Mouse (Mus musculus): ENCODE data around the gene Smim17. TPM values are rescaled to one million over a fixed set of nuclear protein-coding genes. Genes with fewer than 3 reads are reported as not detected.
"Not testable (repeated sequence)": the region's sequence is repeated elsewhere in the genome, so short reads cannot be mapped to it uniquely, and the experiment has no call there.

The Smim17 gene
- total RNA-seq, 2 experiments from 2014 or later = 0.12 to 0.16 TPM

DNA sequence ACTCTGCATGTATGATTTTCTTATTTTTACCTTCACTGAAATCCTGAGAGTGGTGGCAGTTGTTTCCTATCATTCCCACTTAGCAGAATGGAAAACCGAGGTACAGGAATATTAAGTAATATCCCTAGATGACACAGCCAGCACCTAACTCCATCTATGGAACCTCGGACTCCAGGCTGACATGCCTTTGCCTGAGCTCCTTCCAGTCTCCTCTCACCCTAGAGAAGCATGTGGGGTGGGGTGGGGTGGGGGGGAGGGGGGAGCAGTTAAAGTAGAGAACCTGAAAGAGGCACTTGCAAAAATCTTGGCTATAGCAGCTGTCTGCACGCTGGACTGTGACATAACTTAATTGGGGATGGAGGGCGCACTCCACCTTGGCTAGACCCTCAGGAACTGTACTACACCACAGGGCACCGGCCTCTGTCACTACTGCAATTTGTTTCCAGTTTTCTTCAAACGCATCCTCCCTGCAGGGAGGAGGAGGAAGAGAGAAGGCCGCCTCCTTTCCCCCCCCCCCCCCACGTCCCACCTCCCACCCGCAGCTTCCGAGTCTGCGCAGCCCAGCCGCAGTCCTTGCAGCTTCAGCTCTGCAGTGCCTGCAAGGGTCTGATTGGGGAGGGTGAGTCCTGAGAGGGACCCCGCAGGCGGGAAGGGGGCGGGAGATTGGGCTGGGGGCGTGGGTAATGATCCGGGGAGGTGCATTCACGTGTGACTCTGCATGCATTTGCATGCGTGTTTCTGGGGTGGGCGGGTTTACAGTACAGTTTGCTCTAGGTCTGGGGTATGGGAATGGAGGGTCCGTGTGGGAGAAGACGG lies 16.3 kb downstream of the Smim17 start:
- no peak for DNase-seq (ENCODE audit: low spot score)

DNA sequence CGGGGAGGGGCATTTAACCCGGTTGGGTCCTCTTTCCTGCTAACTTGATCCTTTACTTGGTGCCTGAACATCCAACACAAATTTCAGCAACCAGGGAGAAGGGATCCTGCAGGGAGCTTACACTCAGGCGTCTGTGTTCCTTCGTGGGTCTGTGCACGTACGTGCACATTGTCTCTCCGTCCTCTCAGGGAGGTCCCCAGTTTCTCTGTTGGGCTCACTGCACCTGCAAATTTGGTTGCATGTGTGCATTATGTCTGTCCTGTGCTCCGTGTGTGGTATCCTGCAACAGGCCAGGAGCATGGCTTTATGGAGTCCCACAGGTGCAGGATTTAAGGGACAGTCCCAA lies 16.9 kb downstream of the Smim17 start:
- DNase-seq (ENCODE audit: low spot score) = no peak

DNA sequence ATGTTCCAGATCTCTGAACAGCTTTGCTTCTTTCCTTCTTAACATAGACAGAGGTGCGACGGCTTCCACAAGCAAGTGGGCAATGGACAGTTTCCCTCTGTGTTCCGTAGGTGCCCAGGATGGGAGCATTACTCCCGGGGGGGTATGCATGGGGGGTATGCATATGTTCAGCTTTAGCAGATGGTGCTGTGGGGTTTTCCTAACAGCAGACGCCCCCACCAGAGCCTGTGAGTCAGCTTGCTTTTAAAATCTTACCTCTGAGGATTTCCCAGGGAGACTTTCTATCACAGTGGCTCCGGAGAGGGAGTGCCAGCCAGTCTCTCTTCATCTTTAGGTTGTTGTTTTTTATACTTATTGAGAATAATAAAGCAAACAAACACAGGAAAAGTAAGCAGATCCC lies 21.4 kb downstream of the Smim17 start:
- DNase-seq (ENCODE audit: low spot score) = no peak

DNA sequence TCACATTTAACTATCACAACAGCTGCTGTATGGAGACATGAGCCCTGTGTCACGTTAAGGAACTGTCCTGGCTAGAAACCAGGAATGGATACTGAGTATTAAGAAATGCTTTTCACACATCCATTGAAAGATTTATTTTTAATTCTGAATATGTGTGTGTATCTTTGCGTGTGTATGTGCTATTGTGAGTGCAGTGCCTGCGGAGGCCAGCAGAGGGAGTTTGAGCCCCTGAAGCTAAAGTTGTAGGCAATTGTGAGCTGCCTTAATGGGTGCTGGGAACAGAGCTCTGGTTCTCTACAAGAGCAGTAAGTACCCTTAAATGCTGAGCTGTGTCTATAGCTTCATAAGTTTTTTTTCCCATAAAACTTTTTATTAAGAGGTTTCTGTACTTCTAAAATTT lies 30.9 kb downstream of the Smim17 start:
- no peak for DNase-seq (ENCODE audit: low spot score)

DNA sequence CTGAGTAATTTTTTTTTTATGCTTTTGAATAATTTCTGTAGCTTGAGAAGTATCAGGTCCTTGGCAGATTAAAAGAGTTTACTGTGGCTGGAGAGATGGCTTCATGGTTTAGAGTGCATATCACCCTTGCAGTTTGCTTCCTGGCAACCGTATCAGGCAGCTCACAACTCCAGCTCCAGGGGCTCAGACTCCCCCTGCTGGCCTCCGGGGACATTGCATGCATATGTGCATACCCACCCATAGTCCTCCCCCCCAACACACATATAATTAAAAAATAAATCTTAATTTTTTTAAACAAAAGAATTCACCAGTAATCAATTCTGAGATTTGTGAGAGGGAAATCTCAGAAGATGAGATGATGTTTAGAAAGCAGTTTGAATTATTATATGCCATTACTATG lies 31.8 kb downstream of the Smim17 start:
- DNase-seq (ENCODE audit: low spot score) = no peak

DNA sequence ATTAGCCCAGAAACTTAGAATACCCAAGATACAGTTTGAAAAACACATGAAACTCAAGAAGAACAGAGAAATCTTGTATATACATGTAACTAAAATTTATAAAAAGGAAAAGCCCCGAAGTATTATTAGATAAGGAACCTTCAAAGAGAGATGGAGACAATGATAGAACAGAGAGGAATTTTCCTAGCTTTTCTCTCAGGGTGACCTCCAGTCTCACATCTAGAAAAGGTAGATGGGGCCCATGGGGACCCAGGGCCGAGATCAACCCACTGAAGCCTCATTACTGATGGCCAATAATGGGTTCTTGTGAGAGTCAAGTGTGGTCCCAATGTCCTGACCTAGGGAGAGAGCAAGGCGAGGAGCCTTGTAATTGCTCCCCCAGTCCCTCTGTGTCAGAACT lies 39.9 kb downstream of the Smim17 start, which contains the start of gene Olfr1344:
Olfr1344 (plus strand) TSS at position 301 of the 400 bp plus-strand sequence.
- DNase-seq (ENCODE audit: low spot score) = no peak

DNA sequence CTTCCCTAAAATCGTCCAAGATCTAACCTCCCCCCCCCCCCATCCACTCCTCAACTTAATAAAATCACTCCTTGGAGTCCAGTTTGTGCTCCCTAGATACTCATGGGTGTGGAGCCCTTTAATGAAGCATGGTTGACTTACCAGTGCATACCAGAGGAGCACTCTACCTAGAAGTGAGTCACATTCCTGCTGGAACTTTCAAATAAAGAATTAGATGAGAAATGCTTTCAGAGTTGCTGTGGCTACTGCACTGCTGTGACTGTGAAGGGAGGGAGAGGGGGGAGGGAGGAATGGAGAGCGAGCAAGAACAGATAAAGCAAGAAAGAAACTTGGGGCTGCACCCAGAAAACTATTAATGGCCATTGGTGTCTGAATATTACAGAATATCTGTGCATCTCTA lies 42.7 kb downstream of the Smim17 start:
- DNase-seq (ENCODE audit: low spot score) = no peak

DNA sequence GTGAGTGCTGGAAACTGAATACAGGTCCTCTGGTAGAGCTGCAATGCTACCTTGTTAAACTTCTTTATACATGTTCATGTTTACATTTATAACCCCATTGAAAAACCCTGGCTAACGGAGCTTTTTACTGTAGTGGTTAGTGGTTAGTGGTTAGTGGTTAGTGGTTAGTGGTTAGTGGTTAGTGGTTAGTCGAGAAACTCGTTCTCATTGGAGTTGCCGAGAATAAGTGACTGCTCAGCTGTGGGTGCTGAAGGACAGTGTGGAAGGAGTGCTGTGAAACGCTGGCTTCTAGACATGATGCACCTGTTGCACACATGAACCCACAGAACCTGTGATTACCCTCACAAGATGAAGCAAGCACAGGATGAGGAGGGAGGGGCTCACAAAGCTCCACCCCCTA lies 49.3 kb downstream of the Smim17 start:
- no peak for DNase-seq (ENCODE audit: low spot score)

DNA sequence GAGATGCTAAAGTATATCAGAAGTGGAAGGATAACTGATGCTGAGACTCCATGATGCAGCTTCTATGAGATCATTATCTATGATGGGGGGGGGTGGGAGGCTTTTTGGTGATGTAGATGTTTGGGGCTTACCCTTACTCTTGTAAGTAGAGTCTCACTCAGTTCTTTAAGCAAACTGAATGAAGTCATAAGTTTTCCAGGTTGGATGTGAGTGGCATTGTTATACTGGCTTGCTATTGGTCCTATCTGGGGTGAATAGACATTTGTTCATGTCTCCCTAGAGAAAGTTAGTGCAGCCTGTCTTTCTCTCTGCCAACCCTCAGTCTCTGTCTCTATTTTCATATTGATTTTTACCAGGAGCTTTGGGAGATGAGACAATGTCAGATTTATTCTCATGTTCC lies 57.4 kb downstream of the Smim17 start, which contains the start of gene Olfr1336:
Olfr1336 (plus strand) TSS at position 301 of the 400 bp plus-strand sequence.
- DNase-seq (ENCODE audit: low spot score) = no peak

DNA sequence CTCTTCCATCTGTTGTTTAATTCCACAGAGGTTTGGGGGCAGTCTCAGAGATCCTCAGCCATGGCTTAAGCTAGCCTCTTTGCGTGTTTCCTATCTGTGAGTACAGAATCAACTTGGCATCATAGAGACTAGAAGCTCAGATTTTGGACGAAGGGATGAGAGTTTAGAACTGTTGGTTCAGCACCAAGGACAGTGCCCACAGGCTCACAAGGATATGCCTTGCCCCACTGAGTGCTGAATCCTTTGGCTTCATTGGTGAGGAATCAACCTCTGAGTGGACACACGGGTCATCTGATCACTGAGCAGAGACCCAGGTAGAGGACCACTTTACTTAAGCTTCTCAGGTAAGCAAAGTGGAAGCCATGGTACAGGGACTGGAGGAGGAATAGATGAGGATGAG lies 57.9 kb downstream of the Smim17 start:
- DNase-seq (ENCODE audit: low spot score) = no peak

DNA sequence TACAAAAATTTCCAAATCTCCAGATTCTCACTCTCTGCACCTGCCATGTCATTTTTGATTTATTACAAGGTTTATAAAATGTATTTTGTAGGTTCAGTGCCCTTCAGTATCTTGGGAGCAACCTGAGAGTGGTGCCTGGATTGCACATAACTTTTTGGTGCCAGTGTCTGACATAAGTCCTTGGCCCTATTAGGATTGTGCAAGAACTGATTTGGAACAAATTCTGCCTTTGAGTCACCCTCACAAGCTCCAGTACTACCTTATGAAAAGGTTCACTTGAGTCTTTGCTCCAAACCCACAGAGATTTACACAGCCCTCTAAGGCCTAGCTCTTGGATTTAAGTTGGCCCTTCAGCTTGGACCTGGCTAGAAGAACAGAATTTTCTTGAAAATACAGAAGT lies 68.4 kb downstream of the Smim17 start, which contains the start of gene Olfr1346:
Olfr1346 (plus strand) TSS at position 151 of the 400 bp plus-strand sequence.
- DNase-seq (ENCODE audit: low spot score) = no peak

DNA sequence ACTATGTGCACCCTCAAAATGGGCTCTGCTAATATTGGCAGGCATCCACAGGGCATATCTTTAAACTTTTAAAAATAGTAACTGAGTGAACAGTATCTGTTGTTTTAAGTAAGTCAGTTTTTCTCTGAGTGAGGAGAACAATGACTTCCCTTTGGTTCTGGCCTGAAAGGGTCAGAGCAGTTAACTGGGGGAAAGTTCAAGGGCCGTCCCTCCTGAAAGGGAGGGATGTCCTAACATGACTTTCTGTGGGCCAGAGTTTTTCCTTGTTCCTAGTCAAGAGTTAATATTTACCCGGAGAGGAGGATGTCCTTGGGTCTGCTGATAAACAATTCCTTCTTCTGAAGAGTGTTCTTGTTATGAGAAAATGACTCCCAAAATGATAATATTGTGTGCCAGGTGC lies 79.1 kb downstream of the Smim17 start:
- DNase-seq (ENCODE audit: low spot score) = not testable (repeated sequence)

Other genes with a start within 250 kb of the Smim17 start
- 10 to 100 TPM; 27.2 to 27.6 TPM for gene Zfp787, start 242.7 kb upstream of the Smim17 start, total RNA-seq (2021)
- gene Zfp444, start 226.5 kb upstream of the Smim17 start, total RNA-seq (2021) = 10 to 100 TPM in 1 of 2 experiments, 1 to 10 TPM in 1; 6.3 to 10.0 TPM
- not detected for gene Galp, start 201.6 kb upstream of the Smim17 start, total RNA-seq (2021)
- gene Zscan5b, start 176.4 kb upstream of the Smim17 start, total RNA-seq (2021) = not detected
- gene Epp13, start 146.0 kb upstream of the Smim17 start, total RNA-seq (2021) = not detected
- gene Zfp667, start 112.1 kb upstream of the Smim17 start, total RNA-seq (2021) = 1 to 10 TPM; 3.3 to 4.2 TPM
- gene Zfp583, start 67.4 kb upstream of the Smim17 start, total RNA-seq (2021) = under 1 TPM; 0.43 to 0.50 TPM
- gene Gm3854, start 55.0 kb upstream of the Smim17 start, total RNA-seq (2021) = under 1 TPM; 0.32 to 0.45 TPM
- 1 to 10 TPM; 1.8 to 2.5 TPM for gene Zfp78, start 35.4 kb upstream of the Smim17 start, total RNA-seq (2021)
- gene Zfp28, start 15.4 kb upstream of the Smim17 start, total RNA-seq (2021) = 1 to 10 TPM in 1 of 2 experiments, under 1 TPM in 1; 0.90 to 1.0 TPM
- gene Gm20715, start 11.6 kb downstream of the Smim17 start, total RNA-seq (2021) = not detected
- not detected for gene Olfr1344, start 40.0 kb downstream of the Smim17 start, total RNA-seq (2021)
- not detected for gene Olfr1336, start 57.5 kb downstream of the Smim17 start, total RNA-seq (2021)
- not detected for gene Olfr1346, start 68.4 kb downstream of the Smim17 start, total RNA-seq (2021)
- gene Olfr5, start 88.2 kb downstream of the Smim17 start, total RNA-seq (2021) = not detected
- not detected for gene Olfr1347, start 101.0 kb downstream of the Smim17 start, total RNA-seq (2021)
- gene Olfr1348, start 110.0 kb downstream of the Smim17 start, total RNA-seq (2021) = not detected
- not detected for gene Olfr1349, start 124.2 kb downstream of the Smim17 start, total RNA-seq (2021)
- not detected for gene Olfr1350, start 166.1 kb downstream of the Smim17 start, total RNA-seq (2021)